Mouse (Mus musculus): ENCODE measurements around the gene Shroom4.

DNA sequence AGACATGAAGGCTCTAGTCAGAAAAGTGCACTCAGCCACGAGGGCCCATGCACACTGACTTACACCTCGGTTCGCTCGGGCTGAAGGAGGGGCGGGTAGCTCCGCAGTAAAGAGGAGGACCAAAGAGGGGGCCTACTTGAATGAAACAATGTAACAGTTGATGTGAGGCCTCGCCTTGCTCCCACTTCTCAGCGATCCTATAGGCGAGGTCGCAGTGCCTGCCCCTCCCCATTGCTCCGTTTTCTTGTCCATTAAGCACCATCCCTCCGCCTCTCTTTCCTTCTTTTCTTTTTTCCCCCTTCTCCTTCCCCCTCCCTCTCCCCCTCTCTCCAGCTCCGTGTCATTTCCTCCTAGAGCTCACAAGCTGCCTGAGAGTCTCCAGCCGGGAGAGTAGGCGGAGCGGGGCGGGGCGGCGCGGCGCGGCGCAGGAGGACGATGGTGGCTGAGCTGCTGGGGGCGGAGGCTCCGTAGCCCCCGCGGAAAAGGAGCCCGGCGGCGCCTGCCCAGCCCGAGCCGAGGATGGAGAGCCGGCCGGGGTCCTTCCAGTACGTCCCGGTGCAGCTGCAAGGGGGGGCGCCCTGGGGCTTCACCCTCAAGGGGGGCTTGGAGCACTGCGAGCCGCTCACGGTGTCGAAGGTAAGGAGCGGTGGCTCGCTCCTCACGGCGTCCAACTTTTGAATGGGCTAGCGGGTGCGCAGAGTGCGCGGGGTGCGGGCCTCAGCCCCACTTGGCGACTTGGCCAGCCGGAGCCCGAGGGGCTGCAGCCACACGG lies at the start of gene Shroom4:
- TF ChIP-seq CTCF (IDR thresholded peaks at IDR 0.05; ENCODE audit: low read depth, low read length) (no peak), POLR2A (IDR thresholded peaks at IDR 0.05; ENCODE audit: extremely low read depth, insufficient read depth, low read length) (no peak)
